Mouse (Mus musculus): Measurements from ENCODE around the gene Syncrip.
"Not testable (repeated sequence)": the region's sequence is repeated elsewhere in the genome, so short reads cannot be mapped to it uniquely, and the experiment has no call there.

The Syncrip gene

GRCm38 (mm10) chr9:88481791-88482160 lies 598 bp downstream of the Syncrip start:
- DNase-seq = no peak

- peak; percentile 60 for DNase-seq
Observed at GRCm38 (mm10) chr9:88481061-88481790, 1.1 kb downstream of the Syncrip start.

GRCm38 (mm10) chr9:88480120-88480519 lies 2.3 kb downstream of the Syncrip start:
- no peak for DNase-seq

DNA sequence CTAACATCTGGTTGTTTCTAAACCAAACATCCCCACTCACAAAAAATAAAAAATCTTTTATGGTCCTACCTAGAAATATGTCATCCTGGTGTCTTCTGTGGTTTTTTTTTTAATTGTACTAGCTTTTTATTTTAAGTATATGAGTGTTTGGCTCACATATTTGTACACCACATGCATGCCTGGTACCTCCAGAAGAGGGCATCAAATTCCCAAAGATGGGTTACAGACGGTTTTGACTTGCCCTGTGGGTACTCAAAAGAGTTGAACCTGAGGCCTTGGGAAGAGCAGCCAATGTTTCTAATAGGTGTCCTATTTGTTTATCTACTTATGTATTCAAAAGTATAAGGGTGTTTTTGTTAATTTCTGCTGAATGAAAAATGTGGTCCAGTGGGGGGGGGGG lies 6.2 kb downstream of the Syncrip start:
- no peak for DNase-seq

GRCm38 (mm10) chr9:88461017-88461416 lies 21.4 kb downstream of the Syncrip start:
- DNase-seq = not testable (repeated sequence)

DNA sequence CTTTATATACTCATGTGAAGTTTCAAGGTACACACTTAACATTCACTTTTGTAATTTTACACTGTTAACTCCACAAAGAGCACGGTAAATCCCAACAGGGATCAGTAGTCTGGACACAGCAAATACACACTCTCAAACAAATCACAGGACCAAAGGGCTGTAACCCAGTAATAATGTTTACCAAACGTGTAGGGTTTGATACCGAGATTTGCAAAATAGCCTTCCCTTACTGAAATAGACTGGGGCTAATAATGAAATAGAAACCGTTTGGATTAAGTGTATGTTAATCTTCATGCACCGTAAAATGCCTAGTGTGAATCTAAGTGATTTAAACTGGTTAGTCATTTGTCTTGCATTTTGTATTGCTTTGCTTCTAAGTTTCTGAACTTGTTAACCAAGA lies 42.4 kb downstream of the Syncrip start:
- no peak for DNase-seq

DNA sequence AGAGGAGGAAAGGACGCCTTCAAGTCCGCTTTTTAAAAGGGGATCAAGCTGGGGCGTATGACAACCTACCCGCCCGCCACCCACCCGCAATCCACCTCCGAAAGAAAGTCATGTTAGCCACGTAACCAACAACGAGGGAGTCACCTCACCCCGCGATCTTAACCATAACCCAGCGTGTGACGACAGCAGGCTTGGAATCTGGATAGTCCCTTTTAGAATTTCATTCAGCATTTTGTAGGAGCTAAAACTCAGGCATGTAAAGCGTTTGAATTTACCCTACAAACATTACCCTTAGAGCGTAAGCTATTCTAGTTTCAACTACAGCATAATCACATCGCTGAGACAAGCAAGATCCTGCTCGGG lies 43.2 kb downstream of the Syncrip start:
- no peak for DNase-seq

DNA sequence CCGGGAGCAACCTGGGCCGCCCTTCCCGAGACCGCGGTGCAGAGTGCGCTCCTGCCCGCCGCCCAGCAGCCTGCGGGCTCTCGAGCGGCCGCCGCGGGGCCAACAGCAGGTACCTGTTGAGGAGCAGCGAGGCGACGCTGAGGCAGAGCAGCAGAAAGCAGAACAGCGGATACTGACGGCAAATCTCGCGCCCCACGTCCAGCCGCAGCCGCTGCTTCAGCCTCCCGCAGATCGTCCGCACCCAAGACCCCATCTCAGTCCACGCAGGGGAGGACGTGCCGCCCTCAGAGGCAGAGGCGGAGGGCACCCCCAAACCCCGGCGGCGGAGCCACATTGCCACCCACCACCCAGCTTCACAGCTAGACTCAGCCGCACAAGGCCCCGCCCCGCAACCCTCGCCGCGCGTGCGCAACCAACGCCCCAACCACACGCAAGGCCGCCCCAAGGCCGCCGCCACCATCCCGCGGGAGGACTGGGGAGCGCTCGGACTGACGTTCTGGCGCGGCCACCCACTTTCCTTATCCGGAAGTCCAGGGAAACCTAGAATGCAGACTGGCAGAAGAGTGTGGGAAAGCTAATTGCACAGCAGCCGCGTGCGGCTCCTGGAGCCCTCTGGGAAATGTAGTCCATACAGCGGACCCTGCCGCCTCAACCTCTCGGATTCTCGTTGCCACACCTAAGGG lies 43.7 kb downstream of the Syncrip start, which contains the start of gene Snx14:
Gene Snx14, minus strand, starts transcription at position 404 of the 683 bp plus-strand sequence.
- DNase-seq = peak; percentile 96

DNA sequence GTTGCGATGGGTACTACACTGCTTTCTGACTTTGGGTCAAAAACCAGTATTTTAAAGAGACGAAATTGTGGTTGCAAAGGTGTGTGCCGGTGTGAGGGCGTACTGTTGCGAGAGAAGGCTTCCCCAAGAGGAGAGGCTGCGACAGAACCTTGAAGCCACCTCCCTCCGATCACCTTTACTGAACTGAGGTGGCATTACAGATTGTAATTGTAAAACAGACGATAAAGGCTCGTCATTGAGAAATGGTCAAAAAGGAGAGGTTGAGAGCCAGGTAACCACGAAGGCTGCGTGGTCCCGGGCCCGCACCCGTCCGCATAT lies 44.2 kb downstream of the Syncrip start:
- DNase-seq = no peak

- DNase-seq = no peak
Observed at GRCm38 (mm10) chr9:88437342-88438236, 44.8 kb downstream of the Syncrip start.

DNA sequence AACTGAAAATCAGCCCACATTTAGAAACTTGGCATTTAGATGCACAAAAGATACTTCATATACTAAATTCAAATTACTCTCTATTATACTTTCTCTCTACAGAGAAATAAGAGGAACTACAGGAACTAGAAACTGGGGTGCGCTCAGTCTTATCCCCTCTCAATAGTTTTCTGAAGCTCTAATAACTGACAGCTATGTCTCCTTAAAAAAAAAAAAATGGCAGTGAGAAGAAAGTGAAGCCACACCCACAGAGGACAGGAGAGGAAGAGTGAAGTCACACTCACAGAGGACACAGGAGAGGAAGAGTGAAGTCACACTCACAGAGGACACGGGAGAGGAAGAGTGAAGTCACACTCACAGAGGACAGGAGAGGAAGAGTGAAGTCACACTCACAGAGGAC lies 58.0 kb downstream of the Syncrip start:
- DNase-seq = no peak

- no peak for DNase-seq
Observed at GRCm38 (mm10) chr9:88422428-88422827, 59.9 kb downstream of the Syncrip start.

DNA sequence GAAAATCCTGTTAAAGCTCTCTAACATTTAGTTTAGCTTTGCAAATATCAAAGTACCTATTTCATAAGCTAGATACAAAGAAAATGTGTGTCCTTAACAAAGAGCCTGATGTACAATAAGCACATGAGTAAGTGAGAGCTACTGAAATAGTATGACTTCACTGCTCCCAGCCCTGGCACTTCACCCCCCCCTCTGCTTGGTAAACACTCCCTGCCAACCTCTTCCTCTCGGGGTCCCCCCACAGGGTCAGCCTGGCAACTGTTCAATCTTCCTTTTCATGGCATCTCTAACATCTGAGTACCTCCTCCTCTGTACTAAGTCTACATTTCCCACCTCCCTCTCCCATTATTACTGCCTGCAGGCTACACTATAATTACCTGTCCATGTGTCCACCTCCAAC lies 65.6 kb downstream of the Syncrip start:
- DNase-seq = no peak

DNA sequence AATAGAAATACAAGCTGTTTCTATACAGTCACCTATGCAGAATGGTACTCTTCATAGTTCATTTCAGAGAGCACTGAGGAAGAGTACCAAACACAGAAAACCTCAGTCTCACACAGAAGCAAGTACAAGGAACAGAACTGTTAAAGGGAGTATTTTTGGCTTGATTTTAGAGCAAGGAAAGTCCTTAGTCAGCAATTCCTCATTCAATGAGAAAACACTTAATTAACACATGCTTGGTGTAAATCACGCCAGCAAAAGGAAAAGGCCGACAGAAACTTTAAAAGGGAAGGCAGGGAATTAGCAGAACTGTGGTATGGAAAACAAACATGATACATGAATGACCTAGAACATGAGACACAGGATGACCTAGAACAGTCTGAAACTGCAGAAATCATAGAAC lies 72.4 kb downstream of the Syncrip start:
- no peak for DNase-seq

DNA sequence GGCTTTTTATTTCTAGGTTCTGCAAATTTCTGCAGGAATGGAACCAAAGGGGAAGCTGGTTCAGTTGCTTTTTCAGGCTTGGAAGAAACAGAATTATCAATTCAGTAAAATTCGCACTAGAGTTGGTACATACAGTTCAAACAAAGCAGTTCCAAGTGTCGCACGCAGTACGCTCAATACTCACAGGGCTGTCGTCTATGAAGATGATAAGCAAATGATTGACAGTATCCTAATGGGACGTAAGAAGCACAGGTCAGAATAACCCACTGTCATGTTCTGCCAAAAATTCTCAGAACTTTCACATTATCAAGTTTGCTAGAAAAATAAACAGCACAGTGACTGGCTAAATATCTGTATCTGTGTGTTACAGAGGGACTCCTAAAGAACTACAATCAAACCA lies 77.9 kb downstream of the Syncrip start:
- DNase-seq = no peak

DNA sequence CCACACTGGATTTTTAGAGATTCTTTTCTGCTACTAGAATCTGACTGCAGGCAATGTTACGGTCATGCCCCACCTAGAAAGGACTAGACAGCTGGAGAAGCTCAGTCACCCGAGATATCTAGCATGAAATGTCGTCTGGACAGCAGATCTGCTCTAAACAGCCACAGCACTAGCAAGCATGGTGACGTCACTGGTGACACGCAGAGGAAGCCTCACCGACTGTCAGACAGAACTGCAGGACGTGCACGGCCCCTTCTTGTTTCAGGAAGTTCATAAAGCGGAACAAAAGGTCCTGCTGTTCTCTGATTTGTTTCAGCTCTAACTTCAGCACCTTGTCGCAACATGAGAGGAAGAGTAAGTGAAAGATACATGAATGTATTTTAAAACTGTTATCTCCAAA lies 78.3 kb downstream of the Syncrip start:
- no peak for DNase-seq

DNA sequence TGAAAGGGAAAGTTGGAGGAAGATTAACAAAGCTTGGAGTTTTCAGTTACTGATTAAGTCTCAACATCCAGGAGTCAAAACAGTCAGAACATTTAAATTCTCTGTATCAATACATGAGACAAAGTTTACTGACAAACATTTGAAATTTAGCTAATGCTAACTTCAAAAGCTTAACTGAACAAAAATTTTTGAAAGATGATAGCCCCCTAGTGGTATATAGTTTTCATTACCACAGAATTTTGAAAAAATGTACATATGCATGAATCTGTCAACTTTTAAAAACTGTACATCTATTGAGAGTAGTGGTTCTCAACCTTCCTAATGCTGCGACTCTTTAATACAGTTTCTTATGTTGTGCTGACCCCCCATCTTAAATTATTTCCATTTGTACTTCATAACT lies 83.9 kb downstream of the Syncrip start:
- no peak for DNase-seq

Data from cerebellum, adult 8-10 months (tissue).